Mouse (Mus musculus) forebrain, embryonic 10.5 days (tissue): ENCODE data around the gene Coil. TPM values are rescaled to one million over a fixed set of nuclear protein-coding genes. Genes with fewer than 3 reads are reported as not detected.
A peak's percentile ranks its signal among the peaks of the same experiment; 100 is the strongest.

Source experiments
- DNase-seq: peaks from one replicate; pipeline ENCODE4 v3.0.0-alpha.2; 2017; ENCODE audit warnings: low spot score; ENCODE audit errors: extremely low spot score
- H3K27ac ChIP-seq: fragments of 300-500 bp; sonication (generic); 2 replicates; pipeline ENCODE4 v1.5.1; 2016; ENCODE audit warnings: mild to moderate bottlenecking
- H3K27me3 ChIP-seq: fragments of 300-500 bp; sonication (generic); 2 replicates; pipeline ENCODE4 v1.6.1; 2016; ENCODE audit warnings: mild to moderate bottlenecking; ENCODE audit not compliant: poor library complexity, severe bottlenecking
- H3K36me3 ChIP-seq: fragments of 300-500 bp; sonication (generic); replicated peaks from 2 replicates; pipeline ENCODE4 v1.6.1; 2016; ENCODE audit warnings: mild to moderate bottlenecking, moderate library complexity
- H3K4me1 ChIP-seq: fragments of 300-500 bp; sonication (generic); 2 replicates; pipeline ENCODE4 v1.6.1; 2016
- H3K4me3 ChIP-seq: fragments of 300-500 bp; sonication (generic); 2 replicates; pipeline ENCODE4 v1.5.1; 2016; ENCODE audit warnings: mild to moderate bottlenecking, moderate library complexity
- H3K9me3 ChIP-seq: fragments of 300-500 bp; sonication (generic); 2 replicates; pipeline ENCODE4 v1.6.1; 2016; ENCODE audit warnings: mild to moderate bottlenecking, moderate library complexity
- WGBS: fragments of 180-500 bp; shearing (Covaris S2); methylation state at CpG from one replicate; pipeline ENCODE4 v1.1.7; 2016; 5-methylcytosine and 5-hydroxymethylcytosine counted together
- polyA plus RNA-seq: library from polyadenylated mRNA; unstranded; fragments of >200 nt; fragmentation: Nextera tagmentation; extraction: Ambion mirVana; gene quantifications from 2 replicates; pipeline ENCODE4 v1.2.1, GENCODE M21; 2016

The Coil gene
- polyA plus RNA-seq, 1 experiment from 2014 or later = 29.4 TPM

DNA sequence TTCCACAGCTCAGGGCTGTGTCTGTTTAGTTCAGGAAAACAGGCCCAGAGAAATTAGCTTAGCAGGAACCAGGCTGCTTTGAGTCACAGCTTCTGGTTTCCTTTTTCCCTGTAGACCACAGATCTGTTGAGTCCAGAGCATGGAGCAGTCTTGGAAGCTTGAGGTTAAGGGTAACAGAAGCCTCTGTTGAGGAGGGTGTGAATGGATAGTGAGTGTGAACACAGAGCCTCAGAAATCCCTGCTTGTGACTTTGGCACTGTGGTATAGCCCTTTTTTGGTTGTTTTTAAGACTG lies 30.4 kb downstream of the Coil start:
- Histone ChIP-seq H3K36me3 (no peaks in the 10 kb centered on the region), H3K4me3 (peak overlapping the region; percentile 51; the same call in 1 of the 2 replicates)

DNA sequence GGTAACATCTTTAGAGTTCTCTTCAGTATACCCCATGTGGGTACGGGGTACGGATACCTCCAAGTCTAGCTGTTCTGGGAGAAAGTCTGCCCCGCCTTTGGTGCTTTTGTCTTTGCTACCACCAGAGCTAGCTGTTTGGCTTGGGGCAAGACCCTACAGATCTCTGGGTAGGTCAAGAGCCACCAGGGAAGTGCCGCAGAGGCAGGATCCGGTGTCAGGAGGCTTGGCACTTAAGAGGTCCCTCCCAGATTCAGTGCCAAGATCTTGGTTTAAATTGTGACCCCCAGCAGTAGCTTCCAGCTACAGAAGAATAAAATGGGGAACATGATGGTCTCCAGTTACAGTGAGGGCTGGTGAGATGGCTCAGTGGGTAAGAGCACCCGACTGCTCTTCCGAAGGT lies 31.5 kb downstream of the Coil start:
- no peak overlapping the region for H3K4me3 ChIP-seq
- no peak overlapping the region for H3K27ac ChIP-seq
- H3K27me3 ChIP-seq = peaks cover 40% of the 10 kb centered on the region
- no peaks in the 10 kb centered on the region for H3K36me3 ChIP-seq
- no peak for DNase-seq
- H3K4me1 ChIP-seq = peaks cover 25% of the 10 kb centered on the region
- WGBS = 94% methylated on average over 7 of the region's 7 CpGs
- H3K9me3 ChIP-seq = no peaks in the 10 kb centered on the region

More for the DNA sequence above, 30.4 kb downstream of the Coil start:
- no peak for DNase-seq
- Histone ChIP-seq H3K27ac (no peak overlapping the region), H3K4me1 (peaks cover 25% of the 10 kb centered on the region), H3K9me3 (no peaks in the 10 kb centered on the region), H3K27me3 (peaks cover 40% of the 10 kb centered on the region)

DNA sequence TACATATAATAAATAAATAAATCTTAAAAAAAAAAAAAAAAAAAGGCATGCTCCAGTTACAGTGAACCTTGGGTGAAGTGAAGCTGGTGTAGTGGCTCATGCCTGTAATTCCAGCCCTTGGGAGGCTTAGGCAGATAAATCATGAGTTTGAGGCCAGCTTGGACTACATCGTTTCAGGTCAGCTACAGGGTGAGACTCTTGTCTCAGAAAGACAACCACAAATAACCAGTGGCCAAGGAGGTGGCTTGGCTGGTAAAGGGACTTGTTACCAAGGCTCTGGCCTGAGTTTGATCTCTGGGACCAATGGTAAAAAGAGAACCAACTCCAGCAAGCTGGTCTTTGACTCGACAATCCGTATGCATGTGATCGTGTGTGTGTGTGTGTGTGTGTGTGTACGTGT lies 32.0 kb downstream of the Coil start:
- Histone ChIP-seq H3K36me3 (no peaks in the 10 kb centered on the region), H3K27ac (no peak overlapping the region), H3K4me1 (peaks cover 25% of the 10 kb centered on the region), H3K27me3 (peaks cover 40% of the 10 kb centered on the region), H3K9me3 (no peaks in the 10 kb centered on the region), H3K4me3 (no peak overlapping the region)
- 93% methylated on average over 5 of the region's 5 CpGs for WGBS
- no peak for DNase-seq

DNA sequence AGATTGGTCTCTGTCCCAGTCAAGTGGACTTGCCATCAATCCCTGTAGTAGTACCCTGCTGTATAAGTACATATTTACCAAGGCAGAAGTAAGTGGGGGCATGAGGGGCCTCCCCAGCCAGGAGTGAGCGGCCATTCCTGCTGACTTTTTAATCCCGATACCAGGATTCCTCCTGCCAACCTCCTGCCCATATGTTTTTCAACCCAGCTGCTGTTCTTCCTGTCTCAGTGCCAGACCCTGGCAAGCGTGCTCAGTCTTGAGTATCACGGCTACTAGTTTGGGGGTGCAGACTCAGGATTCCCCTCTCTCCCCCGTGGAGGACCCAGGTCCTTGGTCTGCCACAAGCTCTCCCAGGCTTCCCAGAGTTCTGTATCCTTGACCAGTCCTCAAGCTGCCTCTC lies 32.6 kb downstream of the Coil start:
- no peak for DNase-seq
- H3K4me1 ChIP-seq = peaks cover 25% of the 10 kb centered on the region
- no peak overlapping the region for H3K4me3 ChIP-seq
- H3K27ac ChIP-seq = no peak overlapping the region
- WGBS = 89% methylated on average over 5 of the region's 5 CpGs
- no peaks in the 10 kb centered on the region for H3K36me3 ChIP-seq
- H3K27me3 ChIP-seq = peaks cover 40% of the 10 kb centered on the region
- no peaks in the 10 kb centered on the region for H3K9me3 ChIP-seq

DNA sequence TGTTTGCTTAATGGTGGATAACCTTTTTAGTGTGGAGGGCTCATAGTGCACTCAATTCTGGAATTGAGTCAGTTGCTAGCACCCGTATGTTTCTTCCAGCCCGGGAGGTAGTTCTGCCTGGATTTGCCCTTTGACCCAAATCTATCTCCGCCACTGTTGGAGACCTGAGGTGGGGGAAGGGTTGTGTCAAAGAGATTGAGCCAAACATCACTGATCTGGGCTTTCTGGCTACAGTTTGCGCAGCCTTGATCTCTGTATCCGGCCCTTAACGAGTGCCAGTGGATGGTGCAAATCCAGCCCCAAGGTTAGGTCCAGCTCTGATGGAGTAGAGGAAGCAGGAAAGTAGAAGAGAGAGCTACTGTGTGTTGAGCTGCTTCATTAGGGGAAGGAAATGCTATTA lies 33.0 kb downstream of the Coil start:
- Histone ChIP-seq H3K9me3 (no peaks in the 10 kb centered on the region), H3K27me3 (peaks cover 35% of the 10 kb centered on the region), H3K4me3 (no peak overlapping the region), H3K36me3 (no peaks in the 10 kb centered on the region), H3K4me1 (peaks cover 25% of the 10 kb centered on the region), H3K27ac (no peak overlapping the region)
- WGBS = 70% methylated on average over 6 of the region's 6 CpGs
- DNase-seq = no peak

DNA sequence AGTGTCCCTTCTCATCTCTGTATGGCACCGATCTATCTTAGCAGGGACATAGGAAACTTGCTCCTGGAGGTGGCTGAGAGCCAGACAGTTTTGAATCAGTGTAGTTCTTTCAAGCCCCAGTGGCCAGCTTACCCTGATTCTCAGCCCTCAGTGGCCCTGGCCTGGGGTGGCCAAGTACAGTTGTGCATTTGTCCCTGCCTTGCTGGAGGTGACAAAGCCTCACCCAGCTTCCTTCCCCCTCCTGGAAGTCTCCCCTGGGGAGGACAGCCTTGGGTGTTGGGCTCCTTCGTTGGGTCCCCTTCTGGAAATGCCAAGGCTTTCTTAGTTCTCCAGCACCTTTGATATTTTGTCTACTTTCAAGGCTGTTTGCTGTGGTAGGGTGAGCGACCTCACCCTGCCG lies 33.7 kb downstream of the Coil start:
- 86% methylated on average over 4 of the region's 4 CpGs for whole genome bisulfite sequencing
- Histone ChIP-seq H3K4me1 (peaks cover 18% of the 10 kb centered on the region), H3K9me3 (no peaks in the 10 kb centered on the region), H3K4me3 (no peak overlapping the region), H3K27me3 (peaks cover 29% of the 10 kb centered on the region), H3K36me3 (no peaks in the 10 kb centered on the region), H3K27ac (no peak overlapping the region)
- no peak for DNase-seq

DNA sequence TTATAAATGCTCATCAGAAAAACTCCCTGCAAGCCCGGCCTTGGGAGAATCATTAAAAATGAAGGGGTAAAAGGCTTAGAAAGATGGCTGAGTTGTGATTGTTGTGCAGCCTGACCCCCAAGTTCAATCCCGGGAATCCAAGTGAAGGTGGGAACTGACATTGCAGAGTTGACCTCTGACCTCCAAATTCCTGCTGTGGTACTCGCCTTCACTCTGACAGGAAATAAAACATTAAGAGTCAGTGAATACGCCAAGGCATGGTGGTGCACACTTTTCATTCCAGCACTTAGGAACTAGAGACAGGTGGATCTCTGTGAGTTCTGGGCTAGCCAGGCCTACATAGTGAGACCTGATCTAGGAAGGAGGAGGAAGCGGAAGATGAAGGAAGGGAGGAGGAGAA lies 35.4 kb downstream of the Coil start:
- no peak overlapping the region for H3K27ac ChIP-seq
- WGBS = 80% methylated on average over 5 of the region's 5 CpGs
- no peaks in the 10 kb centered on the region for H3K9me3 ChIP-seq
- peaks cover 12% of the 10 kb centered on the region for H3K27me3 ChIP-seq
- H3K4me3 ChIP-seq = no peak overlapping the region
- no peaks in the 10 kb centered on the region for H3K36me3 ChIP-seq
- peaks cover 12% of the 10 kb centered on the region for H3K4me1 ChIP-seq
- no peak for DNase-seq

DNA sequence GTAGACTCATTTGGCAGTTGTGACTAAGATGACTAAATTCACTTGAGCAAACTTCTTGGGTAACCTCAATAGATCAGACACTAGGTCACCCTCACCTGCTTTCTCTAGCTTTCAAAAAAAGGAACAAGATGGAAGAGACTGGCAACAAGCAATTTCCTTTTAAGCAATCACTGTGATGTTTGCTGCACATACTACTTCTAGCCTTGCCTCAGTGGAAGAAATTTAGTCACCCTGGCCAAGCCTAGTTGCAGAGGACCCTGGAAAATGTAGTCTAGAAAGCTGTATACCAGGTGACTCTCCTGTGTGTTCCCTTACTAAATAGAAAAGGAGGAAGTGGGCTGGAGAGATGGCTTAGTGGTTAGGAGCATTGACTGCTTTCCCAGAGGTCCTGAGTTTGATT lies 36.4 kb downstream of the Coil start:
- DNase-seq = no peak
- Histone ChIP-seq H3K27ac (no peak overlapping the region), H3K9me3 (no peaks in the 10 kb centered on the region), H3K4me3 (no peak overlapping the region), H3K4me1 (peaks cover 12% of the 10 kb centered on the region), H3K36me3 (no peaks in the 10 kb centered on the region), H3K27me3 (peaks cover 2% of the 10 kb centered on the region; the same call in 1 of the 2 replicates)

DNA sequence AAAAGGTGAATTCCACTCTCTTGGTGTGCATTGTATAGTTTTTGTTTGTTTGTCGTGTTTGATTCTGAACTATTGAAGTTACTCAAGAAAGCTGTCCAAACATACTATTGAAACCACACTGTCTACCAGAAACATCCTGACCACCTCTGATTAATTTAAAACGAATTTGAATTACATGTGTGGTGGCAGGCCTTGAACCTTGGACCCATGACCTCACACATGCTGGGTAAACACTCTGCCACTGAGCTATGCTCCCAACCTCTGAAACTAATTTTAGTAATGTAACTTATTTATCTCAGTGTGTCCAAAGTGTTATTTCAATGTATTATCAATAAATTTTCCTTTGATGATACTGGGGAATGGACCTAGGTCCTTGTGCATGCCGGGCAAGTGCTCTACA lies 37.5 kb downstream of the Coil start:
- WGBS = 88% methylated on average over 3 of the region's 3 CpGs
- no peaks in the 10 kb centered on the region for H3K9me3 ChIP-seq

DNA sequence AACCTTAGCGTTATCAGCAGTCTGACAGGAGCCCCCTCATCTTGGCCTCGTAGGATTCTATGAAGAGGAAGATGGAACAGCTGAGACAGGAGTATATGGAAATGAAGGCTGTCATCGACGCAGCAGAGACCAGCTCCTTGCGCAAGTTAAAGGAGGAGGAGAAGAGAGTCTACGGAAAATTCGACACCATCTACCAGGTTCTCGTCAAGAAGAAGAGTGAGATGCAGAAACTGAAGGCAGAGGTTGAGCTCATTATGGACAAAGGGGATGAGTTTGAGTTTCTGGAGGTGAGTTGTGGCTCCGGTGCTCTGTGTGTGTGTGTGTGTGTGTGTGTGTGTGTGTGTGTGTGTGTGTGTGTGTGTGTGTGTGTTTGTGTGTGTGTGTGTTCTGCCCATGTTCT lies 39.0 kb downstream of the Coil start:
- H3K27ac ChIP-seq = no peak overlapping the region
- no peak for DNase-seq
- H3K4me3 ChIP-seq = no peak overlapping the region
- WGBS = 95% methylated on average over 9 of the region's 9 CpGs
- 0 out of 2 replicates have a peak, but pooled peaks cover 6% of the 10 kb centered on the region for H3K4me1 ChIP-seq
- no peaks in the 10 kb centered on the region for H3K36me3 ChIP-seq
- no peaks in the 10 kb centered on the region for H3K27me3 ChIP-seq
- no peaks in the 10 kb centered on the region for H3K9me3 ChIP-seq

More for the DNA sequence above, 37.5 kb downstream of the Coil start:
- Histone ChIP-seq H3K27ac (no peak overlapping the region), H3K4me1 (peaks cover 12% of the 10 kb centered on the region), H3K36me3 (no peaks in the 10 kb centered on the region), H3K27me3 (no peaks in the 10 kb centered on the region), H3K4me3 (no peak overlapping the region)
- DNase-seq = no peak

DNA sequence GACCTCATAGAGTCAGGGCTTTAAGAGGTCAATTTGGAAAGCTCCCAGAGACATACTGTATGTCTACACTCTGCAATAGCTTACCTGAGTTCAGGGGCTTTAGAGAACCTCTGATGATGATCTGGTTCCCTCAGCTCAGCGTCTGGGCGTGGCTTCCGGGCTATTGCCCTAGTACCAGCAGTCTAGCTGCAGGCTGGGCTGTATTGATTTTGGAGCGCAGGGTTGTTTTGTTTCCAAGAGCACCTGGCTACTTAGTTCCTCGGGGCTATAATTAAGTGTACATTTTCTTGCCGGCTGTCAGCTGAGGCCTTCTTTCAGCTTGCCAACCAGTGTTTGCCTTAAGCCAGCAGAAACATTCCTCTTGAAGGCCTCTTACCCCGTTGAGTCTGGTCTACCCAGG lies 39.4 kb downstream of the Coil start:
- DNase-seq = no peak
- no peak overlapping the region for H3K4me3 ChIP-seq
- no peaks in the 10 kb centered on the region for H3K9me3 ChIP-seq
- no peaks in the 10 kb centered on the region for H3K36me3 ChIP-seq
- no peaks in the 10 kb centered on the region for H3K27me3 ChIP-seq
- WGBS = 87% methylated on average over 7 of the region's 7 CpGs
- 0 out of 2 replicates have a peak, but pooled peaks cover 6% of the 10 kb centered on the region for H3K4me1 ChIP-seq
- H3K27ac ChIP-seq = no peak overlapping the region

DNA sequence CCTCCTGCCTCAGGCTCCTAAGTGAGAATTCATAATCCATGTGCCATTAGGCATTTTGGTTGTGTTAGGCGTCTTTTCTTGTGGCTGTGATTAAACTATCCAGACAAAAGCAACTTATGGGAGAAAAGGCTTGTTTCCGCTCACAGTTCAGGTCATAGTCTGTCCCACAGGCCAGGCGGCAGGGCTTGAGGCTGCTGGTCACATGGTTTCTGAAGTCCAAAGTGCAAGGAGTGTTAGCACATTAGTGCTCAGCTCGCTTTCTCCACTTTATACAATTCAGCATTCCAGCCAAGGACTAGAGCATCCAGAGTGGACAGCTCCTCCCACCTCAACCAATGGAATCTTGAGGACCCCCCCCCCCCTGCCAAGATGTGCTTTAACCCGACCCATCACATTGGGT lies 42.2 kb downstream of the Coil start:
- 86% methylated on average over 5 of the region's 5 CpGs for WGBS
- no peaks in the 10 kb centered on the region for H3K9me3 ChIP-seq
- no peak overlapping the region for H3K4me3 ChIP-seq
- no peak overlapping the region for H3K27ac ChIP-seq
- 0 out of 2 replicates have a peak, but pooled peaks cover 2% of the 10 kb centered on the region for H3K36me3 ChIP-seq
- H3K4me1 ChIP-seq = 0 out of 2 replicates have a peak, but pooled peaks cover 6% of the 10 kb centered on the region
- H3K27me3 ChIP-seq = no peaks in the 10 kb centered on the region
- no peak for DNase-seq

DNA sequence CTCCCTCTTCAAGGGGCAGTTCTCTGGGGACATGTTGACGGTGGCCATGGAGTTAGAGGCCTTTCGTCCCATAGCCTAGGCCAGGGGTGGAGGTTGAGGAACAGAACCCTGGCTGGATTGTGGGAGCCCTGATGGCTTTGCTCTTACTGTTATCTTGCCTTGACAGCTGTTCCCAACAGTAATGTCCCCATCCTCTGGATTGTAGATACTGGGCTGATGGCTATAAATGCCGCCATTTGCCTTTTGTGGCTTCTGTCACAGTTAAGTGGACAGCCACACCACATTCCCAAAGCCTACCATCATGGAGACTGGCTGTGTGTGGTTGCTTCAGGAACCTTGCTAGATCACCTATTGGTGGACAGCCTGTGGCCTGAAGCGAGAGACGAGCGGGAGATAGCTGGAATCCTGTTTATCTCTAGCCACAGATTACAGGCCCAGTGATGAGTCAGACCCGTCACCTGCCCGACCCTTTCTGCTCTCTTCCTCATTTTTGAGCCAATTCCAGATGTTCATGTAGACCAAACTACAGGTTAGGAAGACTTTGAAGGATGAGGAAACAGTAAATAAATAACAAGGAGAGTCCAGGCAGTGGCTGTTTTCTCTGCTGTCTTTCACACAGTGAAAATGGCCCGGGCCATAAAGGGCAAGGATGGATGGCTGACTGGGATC lies 47.6 kb downstream of the Coil start:
- Histone ChIP-seq H3K4me3 (no peak overlapping the region), H3K36me3 (0 out of 2 replicates have a peak, but pooled peaks cover 2% of the 10 kb centered on the region), H3K9me3 (no peaks in the 10 kb centered on the region), H3K4me1 (no peaks in the 10 kb centered on the region), H3K27me3 (no peaks in the 10 kb centered on the region), H3K27ac (no peak overlapping the region)
- WGBS = 92% methylated on average over 9 of the region's 9 CpGs
- DNase-seq = no peak
